Mouse (Mus musculus): ENCODE data around the gene Uroc1. TPM values are rescaled to one million over a fixed set of nuclear protein-coding genes. Genes with fewer than 3 reads are reported as not detected.

Gene Uroc1
- total RNA-seq, 2 experiments from 2014 or later = 0.20 to 0.53 TPM

Other genes with a start within 250 kb of the Uroc1 start
- gene Vmn1r50, start 231.9 kb upstream of the Uroc1 start, total RNA-seq (2021) = not detected
- not detected for gene Vmn1r51, start 210.7 kb upstream of the Uroc1 start, total RNA-seq (2021)
- gene Vmn1r52, start 158.5 kb upstream of the Uroc1 start, total RNA-seq (2021) = not detected
- not detected for gene V1ra8, start 130.5 kb upstream of the Uroc1 start, total RNA-seq (2021)
- not detected for gene Vmn1r53, start 108.8 kb upstream of the Uroc1 start, total RNA-seq (2021)
- gene Vmn1r54, start 87.0 kb upstream of the Uroc1 start, total RNA-seq (2021) = not detected
- not detected for gene BC048671, start 32.1 kb upstream of the Uroc1 start, total RNA-seq (2021)
- under 1 TPM in 1 of 2 experiments, not detected in 1; 0.17 TPM for gene Chst13, start 8.1 kb upstream of the Uroc1 start, total RNA-seq (2021)
- gene Zxdc, start 36.2 kb downstream of the Uroc1 start, total RNA-seq (2021) = 10 to 100 TPM; 25.1 to 33.2 TPM
- gene Cfap100, start 95.5 kb downstream of the Uroc1 start, total RNA-seq (2021) = 1 to 10 TPM in 1 of 2 experiments, under 1 TPM in 1; 0.46 to 1.2 TPM
- 10 to 100 TPM; 31.8 to 35.7 TPM for gene Klf15, start 129.3 kb downstream of the Uroc1 start, total RNA-seq (2021)
- 100 to 1,000 TPM; 136 to 172 TPM for gene Aldh1l1, start 153.1 kb downstream of the Uroc1 start, total RNA-seq (2021)